Mouse (Mus musculus): Measurements from ENCODE around the gene Muc5b. TPM values are rescaled to one million over a fixed set of nuclear protein-coding genes. Genes with fewer than 3 reads are reported as not detected.

The Muc5b gene
- polyA plus RNA-seq, 1 experiment from 2014 or later = 0.04 TPM

DNA sequence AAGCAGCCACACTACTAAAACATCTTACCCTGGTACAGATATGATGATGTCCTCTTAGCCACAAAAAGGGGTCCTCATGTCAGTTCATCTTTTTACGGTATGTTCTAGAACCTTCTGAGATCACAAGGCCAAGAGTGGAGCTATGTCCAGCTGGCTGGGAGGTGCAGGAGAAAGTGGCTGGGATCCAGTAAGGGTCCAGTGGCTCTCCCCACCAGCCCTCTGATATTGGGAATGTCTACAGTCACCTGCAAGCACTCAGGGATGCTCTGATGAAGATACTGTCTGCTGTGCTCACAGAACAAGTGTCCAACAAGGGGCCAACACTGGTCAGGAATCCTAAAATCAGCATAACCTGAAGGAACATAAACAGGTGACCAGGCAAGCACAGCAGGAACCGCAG lies 79.5 kb downstream of the Muc5b start, which contains the start of gene Tollip:
Gene Tollip, minus strand, starts transcription at position 101 of the 400 bp plus-strand sequence.
- no peak within 1 kb of the TSS for H3K9ac ChIP-seq (ENCODE audit: low read depth, low read length)
- H3K9me3 ChIP-seq (replicated peaks; ENCODE audit: control insufficient read depth, low read length) = no peaks in the 10 kb centered on the region
- H3K27ac ChIP-seq (ENCODE audit: low read depth, low read length) = no peak within 1 kb of the TSS
- 76% methylated on average over 2 of the region's 2 CpGs for WGBS (ENCODE audit: insufficient replicate concordance)
- no peak within 1 kb of the TSS for H3K4me2 ChIP-seq
- H3K4me3 ChIP-seq (ENCODE audit: low read depth, low read length) = no peak within 1 kb of the TSS
- no peaks in the 10 kb centered on the region for H3K4me1 ChIP-seq (ENCODE audit: control insufficient read depth, insufficient read depth, low read length)
- no peaks in the 10 kb centered on the region for H3K27me3 ChIP-seq (ENCODE audit: control insufficient read depth, insufficient read depth, low read length)
- ATAC-seq (replicated peaks; ENCODE audit: insufficient number of reproducible peaks, low FRiP score, low TSS enrichment) = no peak
- no peaks in the 10 kb centered on the region for H3K36me3 ChIP-seq (ENCODE audit: control insufficient read depth, insufficient read depth, low read length)

Other genes starting within 250 kb of the Muc5b start
- 0.11 and 0.18 TPM in 2 replicates for gene Muc6, start 183.8 kb upstream of the Muc5b start, polyA plus RNA-seq (2014; fragmentation: Nextera tagmentation; extraction: Ambion mirVana)
- gene Muc2, start 148.7 kb upstream of the Muc5b start, polyA plus RNA-seq (2014; fragmentation: Nextera tagmentation; extraction: Ambion mirVana) = 0.93 and 1.1 TPM in 2 replicates
- gene Muc5ac, start 50.1 kb upstream of the Muc5b start, polyA plus RNA-seq (2014; fragmentation: Nextera tagmentation; extraction: Ambion mirVana) = not detected in 2 replicates
- 36.2 and 38.8 TPM in 2 replicates for gene Tollip, start 79.4 kb downstream of the Muc5b start, polyA plus RNA-seq (2014; fragmentation: Nextera tagmentation; extraction: Ambion mirVana)
- 0.40 and 0.62 TPM in 2 replicates for gene Brsk2, start 110.7 kb downstream of the Muc5b start, polyA plus RNA-seq (2014; fragmentation: Nextera tagmentation; extraction: Ambion mirVana)
- gene Mob2, start 222.0 kb downstream of the Muc5b start, polyA plus RNA-seq (2014; fragmentation: Nextera tagmentation; extraction: Ambion mirVana) = 48.3 and 50.3 TPM in 2 replicates

Data from heart, embryonic 11.5 days (tissue).